Mouse (Mus musculus): ENCODE measurements around the gene Adpgk.
A peak's percentile ranks its signal among the peaks of the same experiment; 100 is the strongest.

Adpgk gene

DNA sequence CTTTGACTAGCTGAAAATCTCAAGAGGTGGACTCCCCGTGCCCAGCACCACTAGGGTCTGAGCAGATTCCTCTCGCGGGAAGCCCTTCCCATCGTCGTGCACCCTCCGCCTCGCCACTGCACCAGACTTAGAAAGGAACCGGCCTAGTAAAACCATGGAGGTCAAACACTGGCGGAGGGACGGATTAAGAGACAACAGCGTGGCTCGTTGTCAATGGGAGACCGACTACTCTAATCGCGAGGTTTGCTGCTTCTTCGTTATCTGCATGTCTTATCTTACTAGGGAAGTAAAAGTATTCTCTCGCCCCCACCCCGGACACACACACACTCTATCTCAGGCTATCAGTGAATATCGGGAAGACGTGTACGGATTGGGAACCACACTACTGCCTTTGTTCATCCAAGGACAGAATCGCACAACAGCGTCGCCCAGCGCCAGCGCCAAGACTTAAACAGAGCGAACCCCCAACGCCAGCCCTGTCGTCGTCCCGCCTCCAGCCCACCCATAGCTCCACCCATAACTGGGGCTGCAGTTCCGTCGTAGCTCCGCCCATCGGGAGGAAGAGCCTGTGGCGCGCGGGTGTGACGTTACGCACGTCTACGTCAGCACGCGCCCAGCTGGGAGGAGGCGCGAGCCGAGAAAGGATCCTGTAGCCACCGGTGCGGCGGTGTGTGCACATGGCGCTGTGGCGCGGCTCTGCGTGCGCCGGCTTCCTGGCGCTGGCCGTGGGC lies at the start of gene Adpgk:
Adpgk (plus strand) TSS at position 602 of the 731 bp plus-strand sequence.
- peak; percentile 100 for DNase-seq (ENCODE audit: low read depth, low spot score)

DNA sequence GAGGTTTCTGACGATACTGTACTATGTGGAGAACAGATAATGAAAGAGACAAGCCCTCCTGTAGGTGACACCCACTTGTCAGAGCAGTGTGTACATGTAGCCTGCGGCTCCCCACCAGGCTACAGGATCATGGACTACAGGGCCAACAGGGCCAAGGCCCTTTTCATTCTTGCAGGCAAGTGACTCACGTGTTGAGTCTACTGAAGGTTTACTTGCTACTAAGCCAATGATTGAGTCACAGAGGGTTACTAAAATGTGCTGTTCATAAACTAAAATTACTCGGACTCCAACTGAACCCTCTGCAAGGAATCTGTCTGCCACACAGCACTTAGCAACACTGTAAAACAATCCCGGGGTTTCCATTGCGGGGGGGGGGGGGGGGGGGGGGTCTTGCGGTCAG lies 46.2 kb upstream of the Adpgk start:
- DNase-seq (ENCODE audit: low read depth, low spot score), result no peak

DNA sequence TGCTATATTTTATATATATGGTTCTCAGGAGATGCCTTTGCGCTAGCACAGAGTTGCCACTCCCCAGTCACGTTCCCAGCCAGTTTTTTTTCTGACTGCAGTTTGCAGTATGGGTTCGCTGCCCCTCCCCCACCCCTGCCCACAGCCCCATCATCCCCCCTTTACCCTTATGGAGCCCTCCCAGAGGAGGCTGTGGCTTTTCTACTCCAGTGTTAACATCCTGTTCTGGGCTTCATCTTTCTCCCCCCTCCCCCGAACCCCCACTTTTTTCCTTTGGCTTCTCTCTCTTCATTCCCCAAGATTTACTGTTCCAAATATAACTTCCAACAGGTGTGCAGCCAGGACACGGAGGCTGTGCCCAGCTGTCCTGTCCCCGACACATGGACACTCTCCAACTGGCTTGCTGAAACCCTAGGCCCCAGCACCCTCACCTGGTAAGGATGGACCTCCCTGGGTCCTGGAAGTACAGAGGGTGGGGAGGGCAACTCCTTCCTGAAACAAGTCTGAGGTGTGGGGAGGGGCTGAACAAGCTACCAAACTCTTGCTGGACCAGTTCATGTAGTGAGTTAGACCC lies 44.8 kb upstream of the Adpgk start:
- no peak for DNase-seq (ENCODE audit: low read depth, low spot score)

DNA sequence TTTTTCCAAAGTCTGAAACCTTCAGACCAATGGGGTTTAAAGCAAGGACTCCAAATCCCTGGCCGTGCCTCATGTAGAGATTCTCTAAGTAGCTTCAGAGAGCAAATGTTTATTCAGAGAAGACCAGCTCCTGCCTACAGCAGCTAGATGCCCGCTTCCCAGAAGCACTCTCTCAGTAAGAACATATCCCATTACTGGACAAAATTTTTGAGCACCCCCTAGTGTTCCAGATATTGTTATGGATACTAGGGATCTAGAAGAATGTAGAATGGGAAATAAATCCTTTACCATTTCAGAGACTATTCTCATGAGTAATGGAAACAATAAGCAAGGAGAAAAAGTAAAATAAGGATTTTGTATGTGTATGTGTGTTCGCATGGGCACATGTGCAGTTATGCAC lies 42.0 kb upstream of the Adpgk start:
- DNase-seq (ENCODE audit: low read depth, low spot score), result peak; percentile 57

DNA sequence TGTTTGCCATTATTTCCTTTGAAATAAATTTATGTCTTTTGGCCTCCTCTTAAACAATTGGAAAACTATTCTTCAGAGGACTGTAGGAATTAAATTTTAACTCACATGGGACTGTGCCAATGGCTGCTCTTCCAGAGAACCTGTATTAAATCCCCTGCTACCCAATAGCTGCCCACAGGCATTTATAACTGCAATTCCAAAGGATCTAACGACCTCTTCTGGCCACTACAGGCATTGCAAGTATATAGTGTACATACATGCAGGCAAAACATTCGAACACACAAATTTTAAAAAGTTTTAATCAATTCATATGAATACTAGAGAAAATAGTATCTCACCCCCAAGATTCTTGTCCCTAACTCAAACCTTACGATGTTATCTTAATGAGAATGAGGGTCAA lies 41.1 kb upstream of the Adpgk start:
- DNase-seq (ENCODE audit: low read depth, low spot score), result no peak

DNA sequence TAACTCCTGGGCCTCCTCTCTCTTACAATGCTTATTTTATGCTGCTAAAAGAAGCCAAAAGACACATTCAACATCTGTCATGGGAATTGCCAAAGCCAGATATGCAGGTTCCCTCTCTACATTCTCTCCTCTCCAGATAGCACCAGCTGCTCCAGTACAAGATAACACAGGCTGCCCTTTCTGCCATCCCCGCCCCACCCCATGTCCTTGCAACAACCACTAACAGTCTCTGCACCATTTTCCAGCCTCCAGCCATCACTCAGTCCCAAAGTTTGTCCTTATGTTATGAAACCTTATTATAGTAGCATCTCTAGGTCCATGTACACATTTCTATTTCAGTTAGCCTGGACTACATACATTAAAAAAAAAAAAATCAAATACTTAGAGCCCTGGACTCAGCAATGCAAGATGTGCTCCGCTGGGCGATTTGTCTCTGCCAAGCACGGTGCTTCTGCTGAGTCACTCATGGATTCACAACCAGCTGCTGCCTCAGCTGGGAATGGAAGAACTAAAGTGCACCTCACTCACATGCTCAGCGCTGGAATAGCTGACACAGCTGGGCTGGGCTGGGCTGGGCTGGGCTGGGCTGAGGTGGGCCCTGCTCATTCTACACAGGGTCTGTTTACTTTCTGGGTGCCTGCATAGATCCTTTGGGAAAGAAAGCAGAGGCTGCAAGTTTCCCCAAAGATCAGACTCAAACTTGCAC lies 36.5 kb upstream of the Adpgk start:
- DNase-seq (ENCODE audit: low read depth, low spot score), result peak; percentile 82

DNA sequence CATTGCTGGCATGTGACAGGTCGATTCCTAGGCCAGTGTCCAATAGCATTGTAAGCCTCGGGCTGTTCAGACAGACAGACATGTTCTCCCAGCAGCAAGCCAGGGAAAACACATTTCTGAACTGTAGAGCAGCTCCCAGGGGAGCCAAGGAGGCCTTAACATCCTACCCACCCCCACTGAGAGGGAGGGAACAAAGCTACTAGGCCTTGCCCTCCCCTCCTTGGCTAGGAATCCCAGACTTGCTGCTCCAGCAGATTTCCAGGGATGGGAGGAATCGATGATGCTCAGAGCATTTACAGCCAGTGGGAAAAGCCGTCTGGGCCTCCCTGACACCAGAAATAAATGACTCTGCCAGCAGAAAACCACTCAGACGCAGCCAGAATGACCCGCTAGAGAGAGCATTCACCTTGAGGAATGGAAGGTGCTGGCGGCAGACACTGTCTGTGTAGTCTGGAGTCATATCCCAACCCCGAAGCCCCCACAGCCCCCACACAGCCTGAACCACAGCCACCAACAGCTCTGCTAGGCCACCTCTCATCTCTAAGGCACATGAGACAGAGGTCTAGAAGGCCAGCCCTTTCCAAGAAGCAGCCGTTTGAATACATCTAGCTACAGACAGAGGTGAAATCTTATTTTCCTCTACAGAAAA lies 31.4 kb upstream of the Adpgk start:
- no peak for DNase-seq (ENCODE audit: low read depth, low spot score)

DNA sequence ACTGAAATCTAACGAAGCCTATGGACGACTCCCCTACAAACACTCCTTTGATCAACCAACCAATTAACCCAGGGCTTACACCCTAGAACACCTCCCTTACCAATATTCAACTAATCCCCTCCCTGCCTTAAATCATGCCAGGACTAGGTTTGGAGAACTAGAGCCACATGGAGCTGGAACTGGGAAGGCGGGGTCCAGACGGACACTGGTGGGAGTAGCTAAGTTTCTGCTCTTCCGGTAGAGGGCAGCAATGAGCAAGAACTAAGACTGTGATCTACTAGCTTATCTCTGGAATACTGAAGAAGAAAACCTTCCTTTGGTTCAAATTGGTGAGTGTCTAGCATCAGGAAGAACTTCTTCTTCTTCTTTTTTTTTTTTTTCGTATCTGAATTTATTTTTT lies 25.0 kb upstream of the Adpgk start:
- DNase-seq (ENCODE audit: low read depth, low spot score), result peak; percentile 59

DNA sequence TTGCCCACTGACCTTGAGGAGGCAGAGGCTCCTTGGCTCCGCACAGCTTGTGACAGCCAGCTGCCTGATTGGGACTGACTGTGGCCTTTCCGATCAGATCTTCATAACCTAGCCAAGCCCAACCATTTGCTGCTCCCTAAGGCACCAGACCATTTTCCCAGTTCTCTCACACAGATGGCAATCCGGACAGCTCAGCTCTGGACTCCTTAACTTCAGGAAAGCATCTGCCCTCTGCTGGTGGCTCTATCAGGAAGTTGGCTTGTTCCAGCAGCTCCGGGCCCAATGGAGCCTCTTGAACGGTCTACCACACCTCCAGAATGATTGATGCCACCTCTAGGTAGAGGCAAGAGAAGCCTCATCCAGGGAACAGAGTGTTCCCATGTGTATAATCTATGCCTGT lies 21.6 kb upstream of the Adpgk start:
- peak; percentile 91 for DNase-seq (ENCODE audit: low read depth, low spot score)

DNA sequence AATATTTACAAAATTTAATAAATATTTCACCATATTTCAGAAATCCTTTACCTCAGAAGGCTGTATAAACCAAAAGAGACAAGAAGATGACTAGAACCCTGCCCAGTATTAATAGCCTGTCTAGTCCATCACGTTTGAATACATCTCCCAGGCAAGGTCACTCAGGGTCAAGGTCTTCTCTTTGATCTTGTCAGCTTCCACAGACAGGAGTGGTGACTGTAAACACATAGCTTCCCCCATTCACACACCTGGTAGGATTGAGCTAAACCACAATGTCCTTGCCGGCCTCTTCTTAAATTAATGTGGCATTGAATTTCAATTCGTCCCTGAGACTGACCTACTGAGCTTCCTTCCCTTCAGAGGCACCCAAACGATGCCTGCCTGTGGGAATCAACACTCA lies 20.3 kb upstream of the Adpgk start:
- no peak for DNase-seq (ENCODE audit: low read depth, low spot score)

DNA sequence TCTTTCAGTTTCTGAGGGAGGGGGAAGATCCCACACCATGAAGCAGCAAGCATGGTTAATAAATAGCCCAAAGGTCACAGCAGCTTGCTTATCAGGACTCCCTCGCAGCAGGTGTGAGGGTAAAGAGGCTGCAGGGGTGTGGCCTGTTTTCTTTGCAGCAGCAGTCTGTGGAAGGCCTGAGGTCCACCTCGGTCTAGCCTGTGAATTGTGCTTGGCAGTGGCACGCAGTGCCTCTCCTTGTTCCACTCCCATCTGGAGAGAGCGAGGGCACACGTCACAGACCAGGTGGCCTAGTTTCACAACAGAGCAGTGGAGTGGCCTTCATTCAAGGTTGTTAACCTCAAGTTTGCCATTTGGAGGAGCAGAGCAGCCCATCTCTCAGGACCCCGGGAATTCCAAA lies 19.6 kb upstream of the Adpgk start:
- peak; percentile 48 for DNase-seq (ENCODE audit: low read depth, low spot score)

DNA sequence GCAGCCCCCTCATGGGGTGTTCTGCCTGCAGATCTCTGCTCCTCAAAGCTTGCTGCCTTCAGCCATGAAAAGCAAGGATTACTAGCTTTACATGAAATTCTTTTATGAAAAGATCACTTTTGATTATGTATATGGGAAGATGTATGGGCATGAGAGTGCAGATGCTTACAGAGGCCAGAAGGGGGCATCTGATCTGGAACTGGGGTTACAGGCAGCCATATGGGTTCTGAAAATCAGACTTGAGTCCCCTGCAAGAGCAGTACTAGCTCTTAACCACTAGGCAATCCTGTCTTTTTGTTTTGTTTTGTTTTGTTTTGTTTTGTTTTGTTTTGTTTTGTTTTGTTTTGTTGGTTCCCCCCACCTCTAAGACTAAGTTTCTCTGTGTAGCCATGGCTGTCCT lies 18.2 kb upstream of the Adpgk start:
- no peak for DNase-seq (ENCODE audit: low read depth, low spot score)

DNA sequence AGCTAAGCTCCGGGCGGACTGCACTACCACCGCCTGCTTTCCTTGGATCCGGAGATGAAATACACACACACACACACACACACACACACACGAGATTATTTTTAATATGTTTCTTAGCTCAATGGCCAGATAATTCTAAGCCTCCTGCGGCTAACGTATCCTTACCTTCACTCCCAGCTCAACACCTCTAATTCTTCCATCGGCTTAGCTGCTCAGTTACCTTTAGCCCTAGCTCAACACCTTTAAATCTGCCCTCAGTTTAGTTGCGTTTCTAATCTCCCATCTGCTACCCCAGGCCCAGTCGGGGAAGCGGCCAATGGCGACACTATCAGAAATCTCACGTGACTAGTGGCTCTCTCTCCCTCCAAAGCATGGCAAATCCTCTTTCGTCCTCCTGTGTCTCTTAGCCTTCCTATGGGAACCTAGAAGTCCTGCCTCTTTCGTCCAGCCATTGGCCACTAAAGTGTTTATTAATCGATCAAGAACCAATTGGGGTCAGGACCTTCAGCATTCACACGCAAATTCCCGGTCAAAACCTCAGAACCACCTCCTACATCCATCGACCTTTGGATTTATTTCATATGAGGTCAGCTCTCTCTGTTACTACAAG lies 16.4 kb upstream of the Adpgk start:
- no peak for DNase-seq (ENCODE audit: low read depth, low spot score)

DNA sequence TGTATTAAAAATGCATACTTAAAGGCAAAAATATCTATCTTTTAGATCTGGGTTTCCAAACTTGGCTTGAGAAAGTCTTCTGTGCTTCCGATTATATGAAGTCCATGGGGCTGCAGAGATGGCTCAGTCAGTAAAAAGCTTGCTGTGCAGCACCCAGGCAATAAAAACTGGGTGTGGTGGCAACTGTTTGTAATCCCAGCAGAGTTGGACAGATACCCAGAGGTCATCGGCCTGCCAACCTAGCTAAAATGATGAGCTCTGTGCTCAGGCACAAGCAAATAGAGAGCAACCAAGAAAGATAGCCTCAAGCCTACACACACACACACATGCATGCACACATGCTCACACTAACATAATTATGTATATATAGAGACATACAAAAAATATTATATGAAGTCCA lies 13.2 kb upstream of the Adpgk start:
- DNase-seq (ENCODE audit: low read depth, low spot score), result no peak

DNA sequence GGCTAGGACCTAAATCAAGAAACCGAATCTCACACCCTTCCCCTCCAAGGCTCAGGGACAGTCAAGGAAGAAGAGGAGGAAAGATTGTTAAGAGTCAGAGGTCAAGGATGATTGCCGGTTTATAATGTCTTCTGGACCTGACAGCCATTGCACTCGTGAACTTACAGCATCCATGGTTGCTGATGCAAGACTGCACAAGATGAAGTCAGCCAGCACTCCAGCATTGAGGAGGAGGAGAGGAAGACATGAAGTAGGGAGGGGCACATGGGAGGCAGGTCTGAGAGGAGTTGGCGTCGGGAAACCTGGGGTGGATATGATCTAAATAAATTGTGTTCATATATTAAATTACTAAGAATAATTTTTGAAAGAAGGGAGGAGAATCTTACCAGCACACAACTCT lies 12.7 kb upstream of the Adpgk start:
- no peak for DNase-seq (ENCODE audit: low read depth, low spot score)

DNA sequence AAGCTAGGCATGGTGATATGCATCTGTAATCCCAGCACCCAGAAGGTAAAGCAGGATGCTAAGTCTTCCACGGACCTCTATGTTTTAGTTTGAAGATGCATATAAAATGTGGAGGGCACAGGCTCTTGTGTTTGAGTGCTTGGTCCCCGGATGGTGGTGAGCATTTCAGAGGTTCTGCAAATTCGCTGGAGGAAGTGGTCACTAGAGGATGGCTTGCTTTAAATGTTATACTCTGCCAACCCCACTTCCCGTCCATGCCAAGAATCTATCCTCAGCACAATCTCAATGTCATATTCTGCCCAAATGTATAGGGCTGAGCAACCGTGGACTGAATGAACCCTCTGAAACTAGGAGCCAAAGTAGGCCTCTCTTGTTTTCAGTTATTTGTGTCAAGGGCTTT lies 10.5 kb upstream of the Adpgk start:
- no peak for DNase-seq (ENCODE audit: low read depth, low spot score)

DNA sequence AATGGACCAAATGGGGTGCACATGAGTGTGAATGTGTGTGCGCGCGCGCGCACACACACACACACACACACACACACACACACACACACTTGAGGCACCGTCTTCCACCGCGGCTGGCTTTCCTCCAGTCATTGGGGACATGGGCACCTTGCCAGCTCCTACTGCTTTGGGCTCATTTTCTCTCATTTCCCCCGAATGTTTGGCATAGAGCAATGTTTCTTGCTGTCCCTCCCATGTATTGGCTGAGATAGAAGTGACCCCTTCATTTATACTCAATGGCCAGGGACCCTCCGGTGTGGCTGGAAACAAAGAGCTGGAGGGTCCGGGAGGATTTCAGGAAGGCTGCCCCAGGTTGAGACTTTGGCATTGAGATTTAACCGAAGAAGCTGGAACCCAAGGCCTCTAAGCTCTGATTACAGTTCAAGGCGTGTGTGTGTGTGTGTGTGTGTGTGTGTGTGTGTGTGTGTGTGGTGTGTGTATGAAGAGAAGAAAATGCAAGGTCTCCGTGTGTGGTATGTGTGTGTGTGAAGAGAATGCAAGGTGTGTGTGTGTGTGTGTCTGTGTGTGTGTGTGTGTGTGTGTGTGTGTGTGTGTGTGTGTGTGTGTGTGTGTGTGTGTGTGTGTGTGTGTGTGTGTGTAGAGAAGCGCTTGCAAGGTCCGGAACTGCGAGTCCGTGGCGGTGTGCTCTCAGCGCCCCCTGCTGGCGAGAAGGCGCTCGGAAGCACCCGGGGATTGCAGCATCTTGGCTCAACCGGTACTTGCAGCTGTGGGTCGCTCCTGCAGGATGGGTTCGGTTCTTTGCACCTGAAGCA lies 9.3 kb upstream of the Adpgk start:
- peak; percentile 92 for DNase-seq (ENCODE audit: low read depth, low spot score)

DNA sequence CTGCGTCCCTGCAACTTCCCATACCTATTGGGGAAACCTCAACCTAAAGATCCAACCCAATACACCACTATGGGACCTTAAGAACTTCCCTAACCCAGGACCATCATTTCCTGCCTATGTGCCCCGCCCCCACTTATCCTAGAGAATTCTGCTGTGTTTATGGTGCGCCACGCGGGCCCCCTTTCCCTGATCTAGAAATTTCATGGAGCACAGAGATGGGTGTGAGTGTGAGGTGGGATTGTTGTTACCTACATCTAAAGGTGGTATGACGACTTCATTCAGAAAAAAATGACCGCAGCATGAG lies 8.7 kb upstream of the Adpgk start:
- no peak for DNase-seq (ENCODE audit: low read depth, low spot score)

DNA sequence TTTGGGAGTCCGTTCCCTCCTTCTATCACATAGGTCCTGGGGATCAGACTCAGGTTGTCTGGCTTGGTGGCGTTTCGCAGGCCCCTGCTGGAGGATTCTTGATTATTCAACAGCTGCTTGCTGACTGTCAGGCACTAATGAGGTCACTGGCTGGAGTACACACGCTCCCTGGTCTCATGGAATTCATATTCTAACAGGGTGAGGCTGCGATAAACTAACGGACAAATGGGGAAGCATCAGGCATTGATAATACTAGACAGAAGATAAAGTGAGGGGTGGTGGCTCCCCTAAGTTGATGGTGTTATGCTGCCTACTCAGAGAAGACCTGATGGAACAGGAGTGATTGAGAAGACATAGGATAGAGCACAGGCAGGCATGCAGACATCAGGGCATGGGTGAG lies 5.7 kb upstream of the Adpgk start:
- no peak for DNase-seq (ENCODE audit: low read depth, low spot score)

DNA sequence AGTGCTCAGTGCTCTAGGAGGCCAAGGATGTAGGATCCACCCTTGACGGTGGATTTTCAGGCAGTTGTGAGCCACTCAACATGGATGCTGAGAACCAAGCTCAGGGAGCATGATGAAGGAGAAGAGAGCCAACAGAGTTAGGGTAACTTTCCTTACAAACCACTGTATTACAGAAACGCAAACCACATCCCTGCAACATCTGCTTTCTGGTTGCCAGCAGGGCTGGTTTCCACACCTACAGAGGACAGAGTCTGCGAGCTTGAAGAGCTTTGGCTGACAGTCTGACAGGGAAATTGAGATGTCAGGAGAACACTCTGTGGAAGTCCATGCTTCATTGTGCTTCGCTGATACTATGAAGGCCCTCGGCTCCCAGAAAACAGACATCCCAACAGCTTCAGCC lies 3.3 kb upstream of the Adpgk start:
- no peak for DNase-seq (ENCODE audit: low read depth, low spot score)

DNA sequence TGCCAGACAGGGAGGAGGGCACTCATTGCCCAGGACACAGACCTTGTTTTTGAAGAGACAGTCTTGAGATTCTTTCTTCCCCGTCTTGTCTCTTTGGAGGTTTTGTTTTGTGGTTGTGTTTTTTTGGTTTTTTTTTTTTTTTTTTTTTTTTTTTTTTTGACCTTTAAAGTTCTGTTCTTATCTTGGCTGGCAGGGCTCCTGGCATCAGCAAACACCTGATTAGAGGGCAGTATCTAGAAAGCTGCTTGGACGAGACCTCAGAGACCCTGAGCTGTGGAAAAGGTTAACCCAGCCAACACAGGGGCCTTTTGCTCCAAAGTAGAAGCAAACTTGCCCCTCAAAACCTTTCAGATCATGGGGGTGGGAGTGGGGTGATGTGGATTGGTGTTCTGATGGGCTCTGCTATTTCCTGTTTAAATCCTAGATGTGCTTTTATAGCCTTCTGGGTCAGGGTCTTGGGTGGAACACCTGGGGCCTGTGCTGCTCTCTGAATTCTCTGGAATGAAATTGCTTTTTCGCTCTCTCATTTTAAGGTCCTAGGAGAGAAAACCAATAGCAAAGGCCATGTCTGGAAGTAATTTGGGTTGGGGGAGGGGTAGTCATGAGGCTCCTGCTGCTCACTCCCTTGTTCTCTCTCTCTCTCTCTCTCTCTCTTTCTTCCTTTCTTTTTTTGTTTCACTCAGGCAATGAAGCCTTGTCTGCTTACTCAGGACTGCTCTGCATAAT lies 2.5 kb upstream of the Adpgk start:
- DNase-seq (ENCODE audit: low read depth, low spot score), result no peak
